Mouse (Mus musculus) megakaryocyte, embryonic 14.5 days (primary cell): ENCODE results near the gene Rfx7.

Experiments
- FLI1 ChIP-seq: IDR thresholded peaks from 2 replicates; pipeline ENCODE4 v1.6.1; 2012; ENCODE audit warnings: low read length, inconsistent platforms, mixed read lengths
- GATA1 ChIP-seq: IDR thresholded peaks from 3 replicates; pipeline ENCODE4 v1.6.1; 2012; ENCODE audit warnings: mixed read lengths, low read length, inconsistent platforms, borderline replicate concordance

DNA sequence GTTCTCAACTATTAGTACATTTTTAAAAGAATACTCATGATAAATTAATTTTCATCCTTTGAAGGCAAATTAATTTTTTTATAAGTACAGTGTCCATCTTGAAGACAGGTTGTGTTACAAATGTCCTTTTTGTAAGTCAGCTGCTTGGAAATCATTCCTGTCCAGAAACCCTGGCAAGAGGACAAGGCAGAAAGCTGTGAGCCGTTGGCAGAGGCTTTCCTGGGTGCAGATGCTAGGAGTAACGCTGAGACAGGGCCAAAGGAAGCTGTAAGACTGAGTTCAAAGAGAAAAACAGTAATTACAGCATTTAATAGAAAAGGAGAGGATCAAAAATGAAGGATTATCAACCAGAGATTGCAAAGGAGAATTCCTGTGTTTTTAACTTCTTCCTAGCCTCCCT, 81.8 kb downstream of the Rfx7 start:
- TF ChIP-seq GATA1 (no peak), FLI1 (no peak)
